Mouse (Mus musculus): ENCODE data around the gene Pck1. TPM values are rescaled to one million over a fixed set of nuclear protein-coding genes. Genes with fewer than 3 reads are reported as not detected.
A peak's percentile ranks its signal among the peaks of the same experiment; 100 is the strongest.

Gene Pck1
- total RNA-seq, 2 experiments from 2014 or later: 9.1 to 17.4 TPM

GRCm38 (mm10) chr2:173148001-173148400 is 4.8 kb upstream of the Pck1 start:
- no peak for DNase-seq

GRCm38 (mm10) chr2:173151352-173151751 is 1.5 kb upstream of the Pck1 start:
- DNase-seq: no peak

GRCm38 (mm10) chr2:173151784-173152284 is 1.0 kb upstream of the Pck1 start:
- DNase-seq: no peak

- no peak for DNase-seq
Observed at GRCm38 (mm10) chr2:173153266-173153665, 418 bp downstream of the Pck1 start.

GRCm38 (mm10) chr2:173154513-173154912 is 1.7 kb downstream of the Pck1 start:
- DNase-seq: no peak

- DNase-seq: no peak
Observed at GRCm38 (mm10) chr2:173154962-173155361, 2.1 kb downstream of the Pck1 start.

GRCm38 (mm10) chr2:173155907-173156306 is 3.1 kb downstream of the Pck1 start:
- no peak for DNase-seq

- DNase-seq: no peak
Observed at GRCm38 (mm10) chr2:173156923-173157322, 4.1 kb downstream of the Pck1 start.

GRCm38 (mm10) chr2:173157376-173157775 is 4.5 kb downstream of the Pck1 start:
- no peak for DNase-seq

GRCm38 (mm10) chr2:173157871-173158270 is 5.0 kb downstream of the Pck1 start:
- DNase-seq: no peak

- no peak for DNase-seq
Observed at GRCm38 (mm10) chr2:173158390-173159055, 5.7 kb downstream of the Pck1 start.

- peak; percentile 68 for DNase-seq
Observed at GRCm38 (mm10) chr2:173159354-173160311, 6.8 kb downstream of the Pck1 start.

- DNase-seq: no peak
Observed at GRCm38 (mm10) chr2:173163380-173163779, 10.5 kb downstream of the Pck1 start.

- DNase-seq: no peak
Observed at GRCm38 (mm10) chr2:173164358-173164757, 11.5 kb downstream of the Pck1 start.

GRCm38 (mm10) chr2:173164946-173165345 is 12.1 kb downstream of the Pck1 start:
- no peak for DNase-seq

- no peak for DNase-seq
Observed at GRCm38 (mm10) chr2:173165357-173165756, 12.5 kb downstream of the Pck1 start.

GRCm38 (mm10) chr2:173168411-173168851 is 15.6 kb downstream of the Pck1 start:
- DNase-seq: no peak

GRCm38 (mm10) chr2:173170081-173170480 is 17.2 kb downstream of the Pck1 start:
- DNase-seq: no peak

GRCm38 (mm10) chr2:173170715-173171114 is 17.9 kb downstream of the Pck1 start:
- DNase-seq: no peak

- peak; percentile 53 for DNase-seq
Observed at GRCm38 (mm10) chr2:173171470-173171869, 18.6 kb downstream of the Pck1 start.

GRCm38 (mm10) chr2:173171956-173172355 is 19.1 kb downstream of the Pck1 start:
- no peak for DNase-seq

GRCm38 (mm10) chr2:173172386-173172785 is 19.5 kb downstream of the Pck1 start:
- no peak for DNase-seq

GRCm38 (mm10) chr2:173173008-173173407 is 20.2 kb downstream of the Pck1 start:
- DNase-seq: no peak

All from gastrocnemius, postnatal 10 days (tissue).